Mouse (Mus musculus) ES-E14 (cell line): ENCODE measurements around the gene Slc4a7.

Source experiments
- CHD2 ChIP-seq: IDR thresholded peaks from 2 replicates; pipeline ENCODE4 v1.6.1; 2014; ENCODE audit warnings: mild to moderate bottlenecking, low read depth, low read length, inconsistent platforms
- HCFC1 ChIP-seq: IDR thresholded peaks from 2 replicates; pipeline ENCODE4 v1.6.1; 2012; ENCODE audit warnings: low read length, inconsistent platforms, borderline replicate concordance; ENCODE audit not compliant: insufficient read depth
- MAFK ChIP-seq: IDR thresholded peaks from 2 replicates; pipeline ENCODE4 v1.6.1; 2014; ENCODE audit warnings: mild to moderate bottlenecking, low read depth, low read length, inconsistent platforms; ENCODE audit not compliant: insufficient read depth
- ZC3H11A ChIP-seq: IDR thresholded peaks from 2 replicates; pipeline ENCODE4 v1.6.1; 2012; ENCODE audit warnings: low read depth, mild to moderate bottlenecking, inconsistent platforms, low read length, borderline replicate concordance
- ZNF384 ChIP-seq: IDR thresholded peaks from 2 replicates; pipeline ENCODE4 v1.6.1; 2012; ENCODE audit warnings: low read depth, low read length, inconsistent platforms

GRCm38 (mm10) chr14:14715794-14716193, 13.7 kb downstream of the Slc4a7 start:
- TF ChIP-seq MAFK: no peak
- no peak for TF ChIP-seq ZC3H11A
- TF ChIP-seq ZNF384: no peak
- TF ChIP-seq HCFC1: no peak
- TF ChIP-seq CHD2: no peak
